Mouse (Mus musculus) CH12.LX (cell line): ENCODE measurements around the gene Eci1. TPM values are rescaled to one million over a fixed set of nuclear protein-coding genes. Genes with fewer than 3 reads are reported as not detected.

ENCODE experiments used
- DNase-seq: peaks from one replicate; pipeline ENCODE4 v3.0.0-alpha.2; 2013; ENCODE audit errors: extremely low read depth
- H3K27ac ChIP-seq: 2 replicates; pipeline ENCODE4 v1.5.1; 2012; ENCODE audit warnings: low read depth, mild to moderate bottlenecking, control low read depth, moderate library complexity; ENCODE audit not compliant: insufficient read depth
- H3K27me3 ChIP-seq: replicated peaks from 2 replicates; pipeline ENCODE3; 2012; ENCODE audit warnings: inconsistent platforms
- H3K36me3 ChIP-seq, 2 experiments: replicated peaks in 1 of 2; 2 replicates each; pipeline versions ENCODE3 to v1.6.1; 2012; ENCODE audit warnings: inconsistent platforms in 1 of 2, low read length in 1 of 2, mild to moderate bottlenecking in 1 of 2, mixed read lengths in 1 of 2, moderate library complexity in 1 of 2; ENCODE audit not compliant: control insufficient read depth in 1 of 2, insufficient read depth in 1 of 2
- H3K4me1 ChIP-seq, 2 experiments: 2 replicates each; pipeline ENCODE4 v1.6.1; 2012; ENCODE audit warnings: inconsistent platforms in 1 of 2, moderate library complexity in 1 of 2; ENCODE audit not compliant: insufficient read depth in 2 of 2, control insufficient read depth in 1 of 2
- H3K4me2 ChIP-seq: 2 replicates; pipeline ENCODE4 v1.6.1; 2012; ENCODE audit warnings: low read depth, mild to moderate bottlenecking, control low read depth; ENCODE audit not compliant: poor library complexity, insufficient read depth, severe bottlenecking
- H3K4me3 ChIP-seq, 3 experiments: fragments of 150-350 bp in 1 of 3; sonication (generic) in 1 of 3; replicated peaks in 1 of 3; 2 replicates each; pipeline versions ENCODE3 to v1.5.1; 2011 to 2012; ENCODE audit warnings: low read depth in 2 of 3, low read length in 2 of 3, mild to moderate bottlenecking in 2 of 3, moderate library complexity in 2 of 3, control low read depth in 1 of 3, improper control_type of control experiment in 1 of 3, inconsistent platforms in 1 of 3, mixed read lengths in 1 of 3; ENCODE audit not compliant: poor library complexity in 1 of 3
- H3K79me2 ChIP-seq: replicated peaks from 2 replicates; pipeline ENCODE4 v1.6.1; 2012; ENCODE audit warnings: mild to moderate bottlenecking, moderate library complexity; ENCODE audit not compliant: control insufficient read depth, poor library complexity, insufficient read depth, severe bottlenecking; ENCODE audit errors: extremely low read depth
- H3K9ac ChIP-seq: 2 replicates; pipeline ENCODE4 v1.6.1; 2012; ENCODE audit warnings: low read depth, mild to moderate bottlenecking, control low read depth, moderate library complexity; ENCODE audit not compliant: insufficient read depth
- H3K9me3 ChIP-seq: replicated peaks from 2 replicates; pipeline ENCODE3; 2012; ENCODE audit warnings: low read length, inconsistent platforms, mixed read lengths
- CHD1 ChIP-seq: IDR thresholded peaks from 2 replicates; pipeline ENCODE4 v1.6.1; 2012; ENCODE audit warnings: low read depth, low read length, improper control_type of control experiment, inconsistent platforms
- CTCF ChIP-seq, 2 experiments: IDR thresholded peaks in 1 of 2; conservative IDR thresholded peaks in 1 of 2; 2 replicates each; pipeline ENCODE4 v1.5.1; 2011 to 2012; ENCODE audit warnings: low read depth in 2 of 2, low read length in 2 of 2, improper control_type of control experiment in 1 of 2, inconsistent platforms in 1 of 2, mild to moderate bottlenecking in 1 of 2, moderate library complexity in 1 of 2
- HCFC1 ChIP-seq: IDR thresholded peaks from 2 replicates; pipeline ENCODE4 v1.6.1; 2012; ENCODE audit warnings: low read depth, mild to moderate bottlenecking, inconsistent platforms, low read length, improper control_type of control experiment
- MAFK ChIP-seq: IDR thresholded peaks from 2 replicates; pipeline ENCODE4 v1.6.1; 2011; ENCODE audit warnings: low read length, improper control_type of control experiment; ENCODE audit not compliant: insufficient replicate concordance
- MAZ ChIP-seq: IDR thresholded peaks from 2 replicates; pipeline ENCODE4 v1.6.1; 2012; ENCODE audit warnings: low read depth, mild to moderate bottlenecking, inconsistent platforms, low read length, improper control_type of control experiment, moderate library complexity
- PAX5 ChIP-seq: IDR thresholded peaks from 2 replicates; pipeline ENCODE4 v1.6.1; 2012; ENCODE audit warnings: low read length, inconsistent platforms, mixed read lengths
- RAD21 ChIP-seq: IDR thresholded peaks from 2 replicates; pipeline ENCODE4 v1.6.1; 2011; ENCODE audit warnings: low read depth, mild to moderate bottlenecking, low read length, improper control_type of control experiment, moderate library complexity
- SMC3 ChIP-seq: IDR thresholded peaks from 2 replicates; pipeline ENCODE4 v1.6.1; 2011; ENCODE audit warnings: low read depth, low read length, improper control_type of control experiment
- USF1 ChIP-seq: IDR thresholded peaks from 2 replicates; pipeline ENCODE4 v1.6.1; 2014; ENCODE audit warnings: low read depth, mild to moderate bottlenecking, inconsistent platforms, low read length, improper control_type of control experiment
- dilution Hi-C: fragments of 300-500 bp; cut with MboI; formaldehyde crosslinking; loops from 2 replicates; pipeline ENCODE4 v1.14.3; 2020; ENCODE audit warnings: low sequenced_read_pairs; ENCODE audit not compliant: extremely low pct_unique_long_range_greater_than_20kb, extremely low pct_ligation_motif_present
- in situ Hi-C: fragments of 300-500 bp; cut with MboI; formaldehyde crosslinking; loops from 3 replicates; pipeline ENCODE4 v1.14.3; 2019; ENCODE audit warnings: low sequenced_read_pairs, low pct_ligation_motif_present, low pct_unique_long_range_greater_than_20kb, mixed read lengths
- polyA plus RNA-seq: library from polyadenylated mRNA; unstranded; fragments of >175 nt; gene quantifications from 2 replicates; pipeline ENCODE4 v1.2.1, GENCODE M21; 2012; ENCODE audit warnings: low read depth; ENCODE audit not compliant: insufficient read length
- total RNA-seq, 2 experiments: library from RNA; depleted of rRNA; stranded (reverse); fragments of 300-350 nt in 1 of 2; fragments of >200 nt in 1 of 2; gene quantifications; 2 replicates each; pipeline ENCODE4 v1.2.3; 2012 to 2014

The Eci1 gene
- total and polyA plus RNA-seq, 3 experiments, result 70.1 to 122 (median 94.7) TPM

GRCm38 (mm10) chr17:24388711-24389110 is 37.7 kb upstream of the Eci1 start:
- H3K4me2 ChIP-seq, result no peak overlapping the region
- H3K9me3 ChIP-seq, result no peaks in the 10 kb centered on the region
- TF ChIP-seq USF1 (no peak), MAZ (no peak)
- H3K27ac ChIP-seq, result no peak overlapping the region
- dilution Hi-C loops, result no loop called here
- H3K36me3 ChIP-seq, result peaks cover 11 to 83% of the 10 kb centered on the region in 2 experiments
- in situ Hi-C loops, result no loop called here
- no peak overlapping the region for H3K9ac ChIP-seq
- H3K4me1 ChIP-seq, result peaks cover 0 to 4% of the 10 kb centered on the region in 2 experiments; a peak in 1 of 4 replicates
- H3K79me2 ChIP-seq, result no peaks in the 10 kb centered on the region
- H3K4me3 ChIP-seq, result no peak overlapping the region
- no peak for DNase-seq
- no peaks in the 10 kb centered on the region for H3K27me3 ChIP-seq

- H3K9ac ChIP-seq, result no peak overlapping the region
- peak; percentile 50 to 80; a peak in 3 of 4 replicates for TF ChIP-seq CTCF (conservative IDR thresholded peaks at IDR 0.05 in 1 of 2, IDR thresholded peaks at IDR 0.05 in 1 of 2; ENCODE audit: low read depth in 2 of 2, low read length in 2 of 2)
- TF ChIP-seq SMC3, result peak; percentile 65
- TF ChIP-seq RAD21, result peak; percentile 72
- TF ChIP-seq HCFC1, result no peak
- in situ Hi-C loops (no loop called here), dilution Hi-C loops (no loop called here)
- no peaks in the 10 kb centered on the region for H3K4me1 ChIP-seq
- H3K27ac ChIP-seq, result no peak overlapping the region
- no peaks in the 10 kb centered on the region for H3K27me3 ChIP-seq
- peaks cover 8 to 77% of the 10 kb centered on the region in 2 experiments for H3K36me3 ChIP-seq
- no peaks in the 10 kb centered on the region for H3K79me2 ChIP-seq
- no peaks in the 10 kb centered on the region for H3K9me3 ChIP-seq
- no peak overlapping the region for H3K4me2 ChIP-seq
- DNase-seq, result peak; percentile 36
- no peak overlapping the region for H3K4me3 ChIP-seq
Observed at GRCm38 (mm10) chr17:24389865-24390264, 36.6 kb upstream of the Eci1 start.

GRCm38 (mm10) chr17:24391149-24391548 is 35.3 kb upstream of the Eci1 start:
- Histone ChIP-seq H3K9ac (no peak overlapping the region), H3K4me1 (no peaks in the 10 kb centered on the region), H3K79me2 (no peaks in the 10 kb centered on the region), H3K4me3 (no peak overlapping the region), H3K4me2 (no peak overlapping the region), H3K27ac (no peak overlapping the region), H3K36me3 (peaks cover 4 to 71% of the 10 kb centered on the region in 2 experiments), H3K27me3 (no peaks in the 10 kb centered on the region), H3K9me3 (no peaks in the 10 kb centered on the region)
- in situ Hi-C loops, result no loop called here
- dilution Hi-C loops, result no loop called here
- no peak for TF ChIP-seq CHD1
- peak; percentile 24; the same call in 1 of the 2 replicates for TF ChIP-seq SMC3
- TF ChIP-seq MAFK, result no peak
- TF ChIP-seq PAX5, result no peak
- peak; percentile 44 to 49 for TF ChIP-seq CTCF (conservative IDR thresholded peaks at IDR 0.05 in 1 of 2, IDR thresholded peaks at IDR 0.05 in 1 of 2; ENCODE audit: low read depth in 2 of 2, low read length in 2 of 2)
- no peak for DNase-seq
